Mouse (Mus musculus) lung, embryonic 14.5 days (tissue): ENCODE measurements around the gene Pyroxd1. TPM values are rescaled to one million over a fixed set of nuclear protein-coding genes. Genes with fewer than 3 reads are reported as not detected.

Source experiments
- ATAC-seq: fragments of 200-750 bp; cut with Nextera tagmentation; 2 replicates; pipeline ENCODE4 v1.8.0; 2017; ENCODE audit warnings: mild to moderate bottlenecking, moderate TSS enrichment, moderate library complexity; ENCODE audit not compliant: insufficient read depth
- DNase-seq: peaks from one replicate; pipeline ENCODE4 v3.0.0-alpha.2; 2015
- H3K27ac ChIP-seq: fragments of 300-500 bp; sonication (generic); 2 replicates; pipeline ENCODE4 v1.5.1; 2014; ENCODE audit warnings: low read depth, mild to moderate bottlenecking, moderate library complexity
- H3K27me3 ChIP-seq: fragments of 300-500 bp; sonication (generic); 2 replicates; pipeline ENCODE4 v1.6.1; 2014; ENCODE audit warnings: low read length, control low read depth; ENCODE audit not compliant: insufficient read depth
- H3K36me3 ChIP-seq: fragments of 300-500 bp; sonication (generic); 2 replicates; pipeline ENCODE4 v1.6.1; 2014; ENCODE audit warnings: control low read depth; ENCODE audit not compliant: insufficient read depth
- H3K4me1 ChIP-seq: fragments of 300-500 bp; sonication (generic); 2 replicates; pipeline ENCODE4 v1.6.1; 2014; ENCODE audit warnings: antibody characterized with exemption, control low read depth; ENCODE audit not compliant: insufficient read depth
- H3K4me2 ChIP-seq: fragments of 300-500 bp; sonication (generic); 2 replicates; pipeline ENCODE4 v1.6.1; 2014; ENCODE audit warnings: mild to moderate bottlenecking
- H3K4me3 ChIP-seq: fragments of 300-500 bp; sonication (generic); 2 replicates; pipeline ENCODE4 v1.5.1; 2014; ENCODE audit warnings: low read depth, low read length
- H3K9ac ChIP-seq: fragments of 300-500 bp; sonication (generic); 2 replicates; pipeline ENCODE4 v1.6.1; 2014
- H3K9me3 ChIP-seq: fragments of 300-500 bp; sonication (generic); 2 replicates; pipeline ENCODE4 v1.6.1; 2016; ENCODE audit warnings: low read depth, low read length, control low read depth
- CTCF ChIP-seq: IDR thresholded peaks from 2 replicates; pipeline ENCODE4 v1.5.1; 2016; ENCODE audit warnings: antibody characterized with exemption, low read depth
- WGBS: fragments of 180-500 bp; shearing (Covaris S2); extraction: QIAGEN DNeasy Blood & Tissue Kit; methylation state at CpG from one replicate; pipeline ENCODE4 v1.1.7; 2014; 5-methylcytosine and 5-hydroxymethylcytosine counted together
- polyA plus RNA-seq: library from polyadenylated mRNA; unstranded; fragments of >200 nt; fragmentation: Nextera tagmentation; extraction: Ambion mirVana; gene quantifications from 2 replicates; pipeline ENCODE4 v1.2.1, GENCODE M21; 2014

The Pyroxd1 gene
- polyA plus RNA-seq, 1 experiment from 2014 or later: 21.2 TPM

- no peak for DNase-seq
- Histone ChIP-seq H3K27me3 (no peaks in the 10 kb centered on the region), H3K4me3 (no peak overlapping the region), H3K4me2 (no peak overlapping the region), H3K9me3 (no peaks in the 10 kb centered on the region), H3K36me3 (peaks cover 37% of the 10 kb centered on the region), H3K27ac (no peak overlapping the region), H3K4me1 (no peaks in the 10 kb centered on the region), H3K9ac (no peak overlapping the region)
- WGBS: 78% methylated on average over 1 of the region's 1 CpGs
- TF ChIP-seq CTCF: no peak
- no peak for ATAC-seq
Measured at GRCm38 (mm10) chr6:142377081-142377480, 31.6 kb downstream of the Pyroxd1 start.

DNA sequence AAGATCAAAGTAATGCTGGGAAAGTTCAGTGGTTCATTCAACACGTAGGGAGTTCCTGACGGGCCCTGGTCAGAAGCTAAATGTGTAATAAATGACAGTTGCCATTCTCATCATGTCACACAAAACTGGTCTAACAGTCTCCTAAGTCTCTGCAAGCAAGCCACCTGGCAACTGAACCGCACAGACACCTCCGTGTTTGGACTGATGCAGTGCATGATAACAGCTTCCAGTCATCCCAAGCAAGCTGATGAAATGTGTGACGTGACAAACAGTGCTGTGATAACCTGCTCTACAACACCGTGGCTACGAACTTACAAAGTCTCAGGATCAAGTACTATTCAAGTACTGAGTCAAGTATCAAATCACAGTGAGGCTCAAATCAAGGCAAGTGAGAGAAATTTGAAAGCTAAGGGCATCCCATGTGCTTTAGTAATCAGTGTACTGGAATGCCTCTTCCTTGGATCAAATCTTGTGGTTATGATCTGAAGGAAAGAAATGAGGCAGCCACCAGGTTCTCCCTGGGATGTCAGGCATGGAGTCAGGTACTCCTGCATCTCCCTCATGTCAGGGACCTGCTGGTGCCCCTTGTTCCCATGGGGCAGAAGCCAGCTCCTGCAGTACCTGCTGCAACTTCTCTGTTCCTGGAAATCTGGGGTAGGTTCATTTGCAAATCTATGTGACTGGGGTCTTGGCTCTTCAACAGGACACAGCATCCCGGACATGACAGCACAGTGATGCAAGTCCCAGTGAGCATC is 33.3 kb downstream of the Pyroxd1 start:
- 71% methylated on average over 8 of the region's 8 CpGs for WGBS
- H3K27ac ChIP-seq: no peak overlapping the region
- no peaks in the 10 kb centered on the region for H3K4me1 ChIP-seq
- no peak overlapping the region for H3K4me2 ChIP-seq
- DNase-seq (no peak), ATAC-seq (no peak)
- no peak overlapping the region for H3K4me3 ChIP-seq
- H3K36me3 ChIP-seq: peaks cover 24% of the 10 kb centered on the region
- no peak overlapping the region for H3K9ac ChIP-seq
- TF ChIP-seq CTCF: no peak
- no peaks in the 10 kb centered on the region for H3K27me3 ChIP-seq
- no peaks in the 10 kb centered on the region for H3K9me3 ChIP-seq

- no peak overlapping the region for H3K9ac ChIP-seq
- no peak overlapping the region for H3K27ac ChIP-seq
- H3K9me3 ChIP-seq: no peaks in the 10 kb centered on the region
- no peak for TF ChIP-seq CTCF
- peaks cover 16% of the 10 kb centered on the region for H3K36me3 ChIP-seq
- peak; percentile 10 for DNase-seq
- no peak for ATAC-seq
- H3K27me3 ChIP-seq: no peaks in the 10 kb centered on the region
- WGBS: 73% methylated on average over 6 of the region's 6 CpGs
- no peaks in the 10 kb centered on the region for H3K4me1 ChIP-seq
- no peak overlapping the region for H3K4me2 ChIP-seq
- no peak overlapping the region for H3K4me3 ChIP-seq
Measured at GRCm38 (mm10) chr6:142379961-142380360, 34.5 kb downstream of the Pyroxd1 start.

DNA sequence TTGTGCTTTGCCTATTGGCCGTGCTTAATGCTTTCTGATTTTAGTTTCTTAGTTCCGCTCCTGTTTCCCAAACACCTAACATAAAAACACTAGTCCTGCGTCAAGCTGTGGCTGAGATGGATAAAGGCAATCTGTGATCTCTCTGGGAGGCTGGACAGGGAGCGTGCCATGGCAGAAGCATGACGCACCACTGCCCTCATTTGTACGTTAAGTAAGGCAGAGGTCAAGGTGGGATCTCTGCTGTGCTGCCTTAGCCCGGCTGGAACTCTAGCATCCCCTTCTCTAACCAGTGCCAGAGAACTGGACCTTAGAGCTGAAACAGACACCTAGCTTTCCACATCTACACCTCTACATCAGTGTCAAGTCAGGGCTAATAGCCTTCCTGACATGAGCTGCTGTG is 36.2 kb downstream of the Pyroxd1 start:
- WGBS: 83% methylated on average over 7 of the region's 7 CpGs
- Histone ChIP-seq H3K27me3 (no peaks in the 10 kb centered on the region), H3K9me3 (no peaks in the 10 kb centered on the region), H3K9ac (no peak overlapping the region), H3K27ac (no peak overlapping the region), H3K36me3 (peaks cover under 1% of the 10 kb centered on the region; the same call in 1 of the 2 replicates), H3K4me3 (no peak overlapping the region), H3K4me1 (no peaks in the 10 kb centered on the region), H3K4me2 (no peak overlapping the region)
- no peak for ATAC-seq
- TF ChIP-seq CTCF: no peak
- no peak for DNase-seq

- TF ChIP-seq CTCF: no peak
- Histone ChIP-seq H3K4me3 (no peak overlapping the region), H3K4me2 (no peak overlapping the region), H3K4me1 (no peaks in the 10 kb centered on the region), H3K9me3 (no peaks in the 10 kb centered on the region), H3K27ac (no peak overlapping the region), H3K27me3 (no peaks in the 10 kb centered on the region), H3K36me3 (no peaks in the 10 kb centered on the region), H3K9ac (no peak overlapping the region)
- no peak for ATAC-seq
- DNase-seq: no peak
- WGBS: 90% methylated on average over 9 of the region's 9 CpGs
Measured at GRCm38 (mm10) chr6:142384521-142384920, 39.1 kb downstream of the Pyroxd1 start.

GRCm38 (mm10) chr6:142386285-142387010 is 41.0 kb downstream of the Pyroxd1 start:
- ATAC-seq (peak; percentile 76), DNase-seq (peak; percentile 7)
- Histone ChIP-seq H3K27me3 (no peaks in the 10 kb centered on the region), H3K4me2 (peak overlapping the region; percentile 63), H3K9ac (peak overlapping the region; percentile 64), H3K36me3 (no peaks in the 10 kb centered on the region), H3K9me3 (no peaks in the 10 kb centered on the region), H3K4me1 (no peaks in the 10 kb centered on the region), H3K27ac (no peak overlapping the region), H3K4me3 (peak overlapping the region; percentile 99)
- 4% methylated on average over 31 of the region's 31 CpGs for WGBS
- TF ChIP-seq CTCF: no peak
